ENCODE assay signal across 33 mouse cellular contexts in genomic region chr11:116613234-116613633, GRCm38 (mm10). TPM values are rescaled to one million over a fixed set of nuclear protein-coding genes. Genes with fewer than 3 reads are reported as not detected.
DNase-seq lines count a peak whose midpoint lies in the region; ATAC-seq and TF ChIP-seq lines count a peak whose summit lies in the region.
"Had no signal": no experiment of that assay in that cellular context is flagged by ENCODE, and none has a peak within 500 bp of the region (broad histone marks: within the 10 kb centered on the region; RNA-seq: fewer than 3 reads in every experiment).

No protein-coding gene starts in this region.

- 88% methylated on average over 6 of the region's 6 CpGs for WGBS in hindbrain, embryonic 10.5 days
- WGBS in hindbrain, embryonic 12.5 days: 97% methylated on average over 6 of the region's 6 CpGs
- 85% methylated on average over 6 of the region's 6 CpGs for WGBS in liver, embryonic 14.5 days (ENCODE audit: insufficient replicate concordance)
- 93% methylated on average over 6 of the region's 6 CpGs for WGBS in liver, postnatal 0 days (ENCODE audit: insufficient replicate concordance)
- 89% methylated on average over 6 of the region's 6 CpGs for WGBS in liver, embryonic 15.5 days (ENCODE audit: insufficient replicate concordance)

- no peak overlapping the region for H3K4me2 ChIP-seq in hindbrain, embryonic 12.5 days (replicated peaks)
- no peak overlapping the region for H3K4me2 ChIP-seq in liver, embryonic 14.5 days (ENCODE audit: low read depth)
- H3K4me2 ChIP-seq in liver, postnatal 0 days (ENCODE audit: low read depth, low read length): no peak overlapping the region
- H3K4me2 ChIP-seq in liver, embryonic 15.5 days: peak overlapping the region; percentile 2; the same call in 1 of the 2 replicates
- H3K4me2 ChIP-seq: embryonic facial prominence, embryonic 12.5 days; embryonic facial prominence, embryonic 15.5 days; heart, embryonic 13.5 days; hindbrain, embryonic 14.5 days had no signal

- intact Hi-C loops in gastrocnemius, adult 2 months (cut with DNase I): no loop called here
- intact Hi-C loops in gastrocnemius, postnatal 36 days (cut with DNase I): no loop called here

- H3K9ac ChIP-seq in hindbrain, embryonic 12.5 days: no peak overlapping the region
- peak overlapping the region; percentile 37; the same call in 1 of the 2 replicates for H3K9ac ChIP-seq in liver, embryonic 14.5 days (replicated peaks)
- no peak overlapping the region for H3K9ac ChIP-seq in liver, postnatal 0 days (replicated peaks)
- no peak overlapping the region for H3K9ac ChIP-seq in liver, embryonic 15.5 days
- H3K9ac ChIP-seq: embryonic facial prominence, embryonic 12.5 days; embryonic facial prominence, embryonic 15.5 days; forebrain, postnatal 0 days; heart, embryonic 13.5 days; hindbrain, embryonic 14.5 days had no signal

- H3K27ac ChIP-seq in gastrocnemius, adult 2 months: peak overlapping the region; percentile 68
- 0 out of 2 replicates have a peak overlapping the region, but pooled peaks have one; percentile 12 for H3K27ac ChIP-seq in hindbrain, embryonic 10.5 days
- no peak overlapping the region for H3K27ac ChIP-seq in hindbrain, embryonic 12.5 days
- H3K27ac ChIP-seq in liver, embryonic 14.5 days: no peak overlapping the region
- H3K27ac ChIP-seq in liver, postnatal 0 days (ENCODE audit: low read depth): no peak overlapping the region
- peak overlapping the region; percentile 38 for H3K27ac ChIP-seq in liver, embryonic 15.5 days (replicated peaks)
- H3K27ac ChIP-seq: embryonic facial prominence, embryonic 12.5 days; embryonic facial prominence, embryonic 15.5 days; heart, embryonic 13.5 days; hindbrain, embryonic 14.5 days; hindbrain, postnatal 0 days had no signal

- peaks cover 57% of the 10 kb centered on the region for H3K4me1 ChIP-seq in hindbrain, embryonic 10.5 days (replicated peaks)
- H3K4me1 ChIP-seq in hindbrain, embryonic 12.5 days: peaks cover 8% of the 10 kb centered on the region
- peaks cover 48 to 56% of the 10 kb centered on the region in 2 experiments for H3K4me1 ChIP-seq in liver, embryonic 14.5 days (replicated peaks; ENCODE audit: control insufficient read depth in 2 of 2, insufficient read depth in 2 of 2, low read length in 1 of 2)
- H3K4me1 ChIP-seq in liver, postnatal 0 days (ENCODE audit: insufficient read depth): peaks cover 66% of the 10 kb centered on the region
- H3K4me1 ChIP-seq in liver, embryonic 15.5 days (replicated peaks): peaks cover 82% of the 10 kb centered on the region

- H3K4me3 ChIP-seq in gastrocnemius, adult 2 months: no peak overlapping the region
- H3K4me3 ChIP-seq in hindbrain, embryonic 10.5 days: no peak overlapping the region
- H3K4me3 ChIP-seq in hindbrain, embryonic 12.5 days: no peak overlapping the region
- H3K4me3 ChIP-seq in liver, embryonic 14.5 days (ENCODE audit: insufficient read depth in 1 of 2, low read depth in 2 of 2, low read length in 2 of 2): no peak overlapping the region
- no peak overlapping the region for H3K4me3 ChIP-seq in liver, postnatal 0 days (ENCODE audit: low read depth, low read length)
- no peak overlapping the region for H3K4me3 ChIP-seq in liver, embryonic 15.5 days (replicated peaks)
- H3K4me3 ChIP-seq: embryonic facial prominence, embryonic 12.5 days; embryonic facial prominence, embryonic 15.5 days; heart, embryonic 13.5 days had no signal

- TF ChIP-seq CTCF in gastrocnemius, adult 2 months (IDR thresholded peaks at IDR 0.05): no peak
- no peak for TF ChIP-seq CTCF in liver, embryonic 14.5 days (IDR thresholded peaks at IDR 0.05; ENCODE audit: low read depth)
- no peak for TF ChIP-seq CTCF in liver, postnatal 0 days (IDR thresholded peaks at IDR 0.05; ENCODE audit: low read depth)

- H3K36me3 ChIP-seq in hindbrain, embryonic 10.5 days: no peaks in the 10 kb centered on the region
- H3K36me3 ChIP-seq in hindbrain, embryonic 12.5 days: no peaks in the 10 kb centered on the region
- peaks cover 5% of the 10 kb centered on the region; the same call in 1 of the 2 replicates for H3K36me3 ChIP-seq in liver, embryonic 14.5 days (replicated peaks; ENCODE audit: control insufficient read depth, insufficient read depth, low read depth)
- peaks cover 12% of the 10 kb centered on the region for H3K36me3 ChIP-seq in liver, postnatal 0 days (replicated peaks; ENCODE audit: insufficient read depth, low read length)
- peaks cover 28% of the 10 kb centered on the region for H3K36me3 ChIP-seq in liver, embryonic 15.5 days (replicated peaks)
- H3K36me3 ChIP-seq: embryonic facial prominence, embryonic 12.5 days; embryonic facial prominence, embryonic 15.5 days had no signal

- TF ChIP-seq EP300 in liver, embryonic 14.5 days (IDR thresholded peaks at IDR 0.05; ENCODE audit: low read depth): no peak
- no peak for TF ChIP-seq EP300 in liver, postnatal 0 days (IDR thresholded peaks at IDR 0.05; ENCODE audit: low read depth)

- peak; percentile 44 for DNase-seq in gastrocnemius, adult 2 months
- no peak for DNase-seq in gastrocnemius, postnatal 36 days
- DNase-seq in hindbrain, embryonic 10.5 days (ENCODE audit: low spot score): no peak
- no peak for DNase-seq in liver, embryonic 14.5 days (ENCODE audit: low read depth in 3 of 3, low spot score in 3 of 3)
- no peak for DNase-seq in liver, postnatal 0 days
- DNase-seq in embryo, embryonic 11 days: no peak
- DNase-seq: adrenal gland, postnatal 10 days; adrenal gland, postnatal 36 days; B cell, adult 2 months; cerebellum, adult 18-20 months; cerebellum, adult 9-10 months; forebrain, postnatal 0 days; gastrocnemius, postnatal 25 days; heart, postnatal 14 days had no signal

- no peak for ATAC-seq in hindbrain, embryonic 12.5 days (ENCODE audit: low FRiP score)
- no peak for ATAC-seq in liver, embryonic 14.5 days (ENCODE audit: insufficient read depth)
- ATAC-seq in liver, postnatal 0 days: no peak
- no peak for ATAC-seq in liver, embryonic 15.5 days (ENCODE audit: insufficient read depth)
- ATAC-seq: forebrain, embryonic 14.5 days; forebrain, postnatal 0 days; hindbrain, postnatal 0 days; inflammation-experienced regulatory T-cells, adult 6 months; intestine, embryonic 16.5 days; Patski had no signal

- H3K27me3 ChIP-seq in hindbrain, embryonic 10.5 days (ENCODE audit: insufficient read depth, poor library complexity, severe bottlenecking): no peaks in the 10 kb centered on the region
- no peaks in the 10 kb centered on the region for H3K27me3 ChIP-seq in hindbrain, embryonic 12.5 days
- no peaks in the 10 kb centered on the region for H3K27me3 ChIP-seq in liver, embryonic 14.5 days (ENCODE audit: control insufficient read depth, insufficient read depth, low read length)
- no peaks in the 10 kb centered on the region for H3K27me3 ChIP-seq in liver, postnatal 0 days (ENCODE audit: insufficient read depth, low read length)
- H3K27me3 ChIP-seq in liver, embryonic 15.5 days: no peaks in the 10 kb centered on the region
- H3K27me3 ChIP-seq: CH12.LX; embryonic facial prominence, embryonic 12.5 days; embryonic facial prominence, embryonic 15.5 days; heart, embryonic 13.5 days; Patski had no signal

- H3K9me3 ChIP-seq in hindbrain, embryonic 10.5 days: no peaks in the 10 kb centered on the region
- H3K9me3 ChIP-seq in hindbrain, embryonic 12.5 days (replicated peaks): no peaks in the 10 kb centered on the region
- H3K9me3 ChIP-seq in liver, embryonic 14.5 days (ENCODE audit: control insufficient read depth, low read length): no peaks in the 10 kb centered on the region
- no peaks in the 10 kb centered on the region for H3K9me3 ChIP-seq in liver, postnatal 0 days (ENCODE audit: low read length)
- H3K9me3 ChIP-seq in liver, embryonic 15.5 days (replicated peaks): no peaks in the 10 kb centered on the region
- H3K9me3 ChIP-seq: embryonic facial prominence, embryonic 12.5 days; embryonic facial prominence, embryonic 15.5 days; G1E; heart, embryonic 13.5 days had no signal

RNA-seq across cellular contexts. Expression of gene Rhbdf2, which starts 13.6 kb away (rescaled TPM):
- total RNA-seq in gastrocnemius, adult 2 months (2021): 10 to 100 TPM; 11.6 to 14.4 TPM
- 10 to 100 TPM in 1 of 2 experiments, 1 to 10 TPM in 1; 9.4 to 10.2 TPM for total RNA-seq in gastrocnemius, postnatal 36 days (2021)
- 3.8 and 6.6 TPM in 2 replicates for polyA plus RNA-seq in hindbrain, embryonic 10.5 days (2016; fragmentation: Nextera tagmentation; extraction: Ambion mirVana)
- 3.7 and 4.5 TPM in 2 replicates for polyA plus RNA-seq in hindbrain, embryonic 12.5 days (2016; fragmentation: Nextera tagmentation; extraction: Ambion mirVana)
- 8.3 and 11.1 TPM in 2 replicates for polyA plus RNA-seq in liver, embryonic 14.5 days (2012; rRNA removed)
- polyA plus RNA-seq in liver, embryonic 14.5 days (2014; fragmentation: Nextera tagmentation; extraction: Ambion mirVana): 3.8 and 5.2 TPM in 2 replicates
- polyA plus RNA-seq in liver, postnatal 0 days (2015; fragmentation: Nextera tagmentation; extraction: Ambion mirVana): 4.9 and 6.2 TPM in 2 replicates
- 7.2 and 7.5 TPM in 2 replicates for polyA plus RNA-seq in liver, embryonic 15.5 days (2015; fragmentation: Nextera tagmentation; extraction: Ambion mirVana)

RNA-seq across cellular contexts. Expression of gene Aanat, which starts 27.0 kb away (rescaled TPM):
- total RNA-seq in gastrocnemius, adult 2 months (2021): not detected
- total RNA-seq in gastrocnemius, postnatal 36 days (2021): not detected
- not detected in 2 replicates for polyA plus RNA-seq in hindbrain, embryonic 10.5 days (2016; fragmentation: Nextera tagmentation; extraction: Ambion mirVana)
- polyA plus RNA-seq in hindbrain, embryonic 12.5 days (2016; fragmentation: Nextera tagmentation; extraction: Ambion mirVana): 0.15 TPM in 1 of 2 replicates, not detected in the other
- not detected in 2 replicates for polyA plus RNA-seq in liver, embryonic 14.5 days (2012; rRNA removed)
- not detected in 2 replicates for polyA plus RNA-seq in liver, embryonic 14.5 days (2014; fragmentation: Nextera tagmentation; extraction: Ambion mirVana)
- not detected in 2 replicates for polyA plus RNA-seq in liver, postnatal 0 days (2015; fragmentation: Nextera tagmentation; extraction: Ambion mirVana)
- polyA plus RNA-seq in liver, embryonic 15.5 days (2015; fragmentation: Nextera tagmentation; extraction: Ambion mirVana): not detected in 2 replicates
- total RNA-seq: adrenal gland, adult 18-20 months; adrenal gland, postnatal 10 days; adrenal gland, postnatal 36 days; CH12.LX; G1E; gastrocnemius, adult 8-10 months; gastrocnemius, postnatal 25 days; granulocyte monocyte progenitor cell, adult 5-6 weeks; heart, postnatal 14 days; hematopoietic stem cell, adult 5-6 weeks had no signal
- polyA plus RNA-seq: embryonic facial prominence, embryonic 12.5 days; embryonic facial prominence, embryonic 15.5 days; forebrain, embryonic 11.5 days; G1E; heart, embryonic 13.5 days; heart, embryonic 16.5 days; inflammation-experienced regulatory T-cells, adult 6 months; intestine, embryonic 16.5 days; Patski had no signal

RNA-seq across cellular contexts. Expression of gene Ube2o, which starts 32.0 kb away (rescaled TPM):
- total RNA-seq in gastrocnemius, adult 2 months (2021): 10 to 100 TPM; 19.4 to 22.9 TPM
- 10 to 100 TPM; 18.4 to 20.4 TPM for total RNA-seq in gastrocnemius, postnatal 36 days (2021)
- polyA plus RNA-seq in hindbrain, embryonic 10.5 days (2016; fragmentation: Nextera tagmentation; extraction: Ambion mirVana): 8.9 and 10.8 TPM in 2 replicates
- 23.6 and 27.6 TPM in 2 replicates for polyA plus RNA-seq in hindbrain, embryonic 12.5 days (2016; fragmentation: Nextera tagmentation; extraction: Ambion mirVana)
- 33.8 and 34.0 TPM in 2 replicates for polyA plus RNA-seq in liver, embryonic 14.5 days (2012; rRNA removed)
- 25.9 and 32.3 TPM in 2 replicates for polyA plus RNA-seq in liver, embryonic 14.5 days (2014; fragmentation: Nextera tagmentation; extraction: Ambion mirVana)
- polyA plus RNA-seq in liver, postnatal 0 days (2015; fragmentation: Nextera tagmentation; extraction: Ambion mirVana): 15.2 and 16.3 TPM in 2 replicates
- 38.1 and 51.7 TPM in 2 replicates for polyA plus RNA-seq in liver, embryonic 15.5 days (2015; fragmentation: Nextera tagmentation; extraction: Ambion mirVana)

RNA-seq across cellular contexts. Expression of gene Prcd, which starts 40.1 kb away (rescaled TPM):
- total RNA-seq in gastrocnemius, adult 2 months (2021): 1 to 10 TPM in 1 of 2 experiments, not detected in 1; 1.0 TPM
- under 1 TPM; 0.46 to 0.74 TPM for total RNA-seq in gastrocnemius, postnatal 36 days (2021)
- 0.47 and 1.2 TPM in 2 replicates for polyA plus RNA-seq in hindbrain, embryonic 10.5 days (2016; fragmentation: Nextera tagmentation; extraction: Ambion mirVana)
- 0.34 and 0.43 TPM in 2 replicates for polyA plus RNA-seq in hindbrain, embryonic 12.5 days (2016; fragmentation: Nextera tagmentation; extraction: Ambion mirVana)
- polyA plus RNA-seq in liver, embryonic 14.5 days (2012; rRNA removed): 0.11 and 0.14 TPM in 2 replicates
- polyA plus RNA-seq in liver, embryonic 14.5 days (2014; fragmentation: Nextera tagmentation; extraction: Ambion mirVana): 0.19 and 0.20 TPM in 2 replicates
- polyA plus RNA-seq in liver, postnatal 0 days (2015; fragmentation: Nextera tagmentation; extraction: Ambion mirVana): 0.32 TPM in 1 of 2 replicates, not detected in the other
- polyA plus RNA-seq in liver, embryonic 15.5 days (2015; fragmentation: Nextera tagmentation; extraction: Ambion mirVana): 0.16 and 0.29 TPM in 2 replicates
- total RNA-seq: CH12.LX; granulocyte monocyte progenitor cell, adult 5-6 weeks had no signal
- polyA plus RNA-seq: inflammation-experienced regulatory T-cells, adult 6 months had no signal

RNA-seq across cellular contexts. Expression of gene Cygb, which starts 40.9 kb away (rescaled TPM):
- total RNA-seq in gastrocnemius, adult 2 months (2021): 10 to 100 TPM in 1 of 2 experiments, 1 to 10 TPM in 1; 9.6 to 14.7 TPM
- total RNA-seq in gastrocnemius, postnatal 36 days (2021): 10 to 100 TPM in 1 of 2 experiments, 1 to 10 TPM in 1; 8.4 to 13.6 TPM
- 3.5 and 3.8 TPM in 2 replicates for polyA plus RNA-seq in hindbrain, embryonic 10.5 days (2016; fragmentation: Nextera tagmentation; extraction: Ambion mirVana)
- 4.5 and 5.9 TPM in 2 replicates for polyA plus RNA-seq in hindbrain, embryonic 12.5 days (2016; fragmentation: Nextera tagmentation; extraction: Ambion mirVana)
- polyA plus RNA-seq in liver, embryonic 14.5 days (2012; rRNA removed): 0.41 and 0.64 TPM in 2 replicates
- 0.44 and 0.81 TPM in 2 replicates for polyA plus RNA-seq in liver, embryonic 14.5 days (2014; fragmentation: Nextera tagmentation; extraction: Ambion mirVana)
- 3.6 and 3.7 TPM in 2 replicates for polyA plus RNA-seq in liver, postnatal 0 days (2015; fragmentation: Nextera tagmentation; extraction: Ambion mirVana)
- polyA plus RNA-seq in liver, embryonic 15.5 days (2015; fragmentation: Nextera tagmentation; extraction: Ambion mirVana): 0.84 and 1.0 TPM in 2 replicates
- total RNA-seq: CH12.LX; G1E; granulocyte monocyte progenitor cell, adult 5-6 weeks; hematopoietic stem cell, adult 5-6 weeks had no signal

Comparison
In these comparisons a context has a peak if more than half of its experiments do, and no peak if none do; other contexts are left out.
1. H3K27ac ChIP-seq: peak in gastrocnemius, adult 2 months (single experiment), hindbrain, embryonic 10.5 days (single experiment) and liver, embryonic 15.5 days (single experiment); none in hindbrain, embryonic 12.5 days (single experiment), liver, embryonic 14.5 days (single experiment) and liver, postnatal 0 days (single experiment).